ENCODE assay signal across 18 mouse cellular contexts in the genomic region with DNA sequence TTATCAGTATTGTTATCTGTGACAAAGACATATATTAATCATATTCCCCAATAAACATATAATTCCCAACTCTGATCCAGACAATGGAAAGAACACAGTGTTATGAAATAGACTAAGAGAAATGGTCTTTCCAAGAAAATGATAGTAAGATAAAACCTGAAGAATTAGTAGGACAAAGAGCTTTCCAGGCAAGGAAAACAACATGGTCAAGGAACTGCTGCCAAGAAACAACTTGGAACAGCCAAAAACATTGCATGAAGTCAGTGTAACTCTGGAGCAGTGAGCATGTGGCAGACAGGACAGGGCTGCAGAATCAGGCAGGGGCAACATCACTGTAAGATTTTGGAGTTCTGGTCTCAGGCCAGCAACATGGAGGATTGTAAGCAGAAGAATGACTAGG.
DNase-seq lines count a peak whose midpoint lies in the region; ATAC-seq and TF ChIP-seq lines count a peak whose summit lies in the region.
"Had no signal": no experiment of that assay in that cellular context is flagged by ENCODE, and none has a peak within 500 bp of the region (broad histone marks: within the 10 kb centered on the region; RNA-seq: fewer than 3 reads in every experiment).

No protein-coding gene starts in this region.

- no peaks in the 10 kb centered on the region for H3K36me3 ChIP-seq in heart, embryonic 10.5 days
- no peaks in the 10 kb centered on the region for H3K36me3 ChIP-seq in lung, embryonic 14.5 days (ENCODE audit: insufficient read depth)
- no peaks in the 10 kb centered on the region for H3K36me3 ChIP-seq in embryonic facial prominence, embryonic 14.5 days (ENCODE audit: control insufficient read depth, insufficient read depth, low read length)
- no peaks in the 10 kb centered on the region for H3K36me3 ChIP-seq in lung, postnatal 0 days (ENCODE audit: insufficient read depth, low read length)
- H3K36me3 ChIP-seq: stomach, embryonic 15.5 days had no signal

- no peak for ATAC-seq in lung, embryonic 14.5 days (ENCODE audit: insufficient read depth)
- no peak for ATAC-seq in embryonic facial prominence, embryonic 14.5 days (ENCODE audit: low read depth)
- ATAC-seq in lung, postnatal 0 days, result peak; percentile 44
- ATAC-seq: forebrain, embryonic 16.5 days; Patski had no signal

- no peak for TF ChIP-seq POLR2A in lung, adult 2 months (IDR thresholded peaks at IDR 0.05; ENCODE audit: borderline replicate concordance, extremely low read depth, low read depth, low read length)

- no peaks in the 10 kb centered on the region for H3K27me3 ChIP-seq in heart, embryonic 10.5 days (ENCODE audit: insufficient read depth, poor library complexity, severe bottlenecking)
- H3K27me3 ChIP-seq in lung, embryonic 14.5 days (ENCODE audit: insufficient read depth, low read length), result no peaks in the 10 kb centered on the region
- H3K27me3 ChIP-seq in embryonic facial prominence, embryonic 14.5 days (replicated peaks; ENCODE audit: control insufficient read depth, insufficient read depth, low read length), result no peaks in the 10 kb centered on the region
- H3K27me3 ChIP-seq in lung, postnatal 0 days (replicated peaks; ENCODE audit: insufficient read depth, low read length), result no peaks in the 10 kb centered on the region
- H3K27me3 ChIP-seq: Patski; stomach, embryonic 15.5 days had no signal

- no peak overlapping the region for H3K4me3 ChIP-seq in heart, embryonic 10.5 days
- no peak overlapping the region for H3K4me3 ChIP-seq in lung, embryonic 14.5 days (ENCODE audit: low read depth, low read length)
- no peak overlapping the region for H3K4me3 ChIP-seq in lung, adult 2 months (replicated peaks; ENCODE audit: extremely low read depth, low read depth, low read length)
- no peak overlapping the region for H3K4me3 ChIP-seq in embryonic facial prominence, embryonic 14.5 days (ENCODE audit: low read depth, low read length)
- no peak overlapping the region for H3K4me3 ChIP-seq in lung, postnatal 0 days (ENCODE audit: low read depth, low read length)
- H3K4me3 ChIP-seq: stomach, embryonic 15.5 days had no signal

- DNase-seq in heart, adult 11 months, result peak; percentile 86
- DNase-seq in heart, embryonic 10.5 days (ENCODE audit: low spot score), result no peak
- peak; percentile 5 for DNase-seq in lung, embryonic 14.5 days
- no peak for DNase-seq in lung, adult 2 months
- peak; percentile 57 for DNase-seq in embryonic facial prominence, embryonic 14.5 days (ENCODE audit: low spot score)
- peak; percentile 58 for DNase-seq in lung, postnatal 0 days (ENCODE audit: low spot score)
- no peak for DNase-seq in B cell, adult 2 months
- no peak for DNase-seq in layer of hippocampus, adult 9-11 months
- DNase-seq: cerebellum, adult 11 months; kidney, adult 9 months; layer of hippocampus, postnatal 36 days; left cerebral cortex, postnatal 4 days; midbrain, embryonic 14.5 days; thymus, postnatal 14 days had no signal

- H3K9me3 ChIP-seq in heart, embryonic 10.5 days, result no peaks in the 10 kb centered on the region
- no peaks in the 10 kb centered on the region for H3K9me3 ChIP-seq in lung, embryonic 14.5 days (ENCODE audit: low read depth, low read length)
- no peaks in the 10 kb centered on the region for H3K9me3 ChIP-seq in embryonic facial prominence, embryonic 14.5 days (ENCODE audit: control insufficient read depth, low read length)
- no peaks in the 10 kb centered on the region for H3K9me3 ChIP-seq in lung, postnatal 0 days (ENCODE audit: low read length)
- H3K9me3 ChIP-seq: stomach, embryonic 15.5 days had no signal

- TF ChIP-seq CTCF in lung, embryonic 14.5 days (IDR thresholded peaks at IDR 0.05; ENCODE audit: low read depth), result no peak
- no peak for TF ChIP-seq CTCF in lung, adult 2 months (IDR thresholded peaks at IDR 0.05; ENCODE audit: insufficient read depth, low read length)
- no peak for TF ChIP-seq CTCF in lung, postnatal 0 days (IDR thresholded peaks at IDR 0.05)

- no peaks in the 10 kb centered on the region for H3K4me1 ChIP-seq in heart, embryonic 10.5 days
- H3K4me1 ChIP-seq in lung, embryonic 14.5 days (ENCODE audit: insufficient read depth), result no peaks in the 10 kb centered on the region
- no peaks in the 10 kb centered on the region; the same call in 1 of the 2 replicates for H3K4me1 ChIP-seq in lung, adult 2 months (ENCODE audit: control insufficient read depth, insufficient read depth, low read length)
- H3K4me1 ChIP-seq in embryonic facial prominence, embryonic 14.5 days (ENCODE audit: control insufficient read depth, insufficient read depth, low read length), result peaks cover 8% of the 10 kb centered on the region; the same call in 1 of the 2 replicates
- no peaks in the 10 kb centered on the region for H3K4me1 ChIP-seq in lung, postnatal 0 days (ENCODE audit: insufficient read depth, low read depth, low read length)
- H3K4me1 ChIP-seq: stomach, embryonic 15.5 days had no signal

- TF ChIP-seq EP300 in lung, postnatal 0 days (IDR thresholded peaks at IDR 0.05), result peak; percentile 80

- no peak overlapping the region for H3K27ac ChIP-seq in heart, embryonic 10.5 days
- no peak overlapping the region for H3K27ac ChIP-seq in lung, embryonic 14.5 days (ENCODE audit: low read depth)
- peak overlapping the region; percentile 48 for H3K27ac ChIP-seq in embryonic facial prominence, embryonic 14.5 days (replicated peaks; ENCODE audit: low read depth, low read length)
- no peak overlapping the region for H3K27ac ChIP-seq in lung, postnatal 0 days (ENCODE audit: low read length)
- H3K27ac ChIP-seq: liver, embryonic 14.5 days; stomach, embryonic 15.5 days had no signal

- no peak overlapping the region for H3K4me2 ChIP-seq in lung, embryonic 14.5 days
- H3K4me2 ChIP-seq in embryonic facial prominence, embryonic 14.5 days (ENCODE audit: low read depth, low read length), result no peak overlapping the region
- no peak overlapping the region for H3K4me2 ChIP-seq in lung, postnatal 0 days (replicated peaks; ENCODE audit: low read depth, low read length)
- H3K4me2 ChIP-seq: stomach, embryonic 15.5 days had no signal

- no peak overlapping the region for H3K9ac ChIP-seq in lung, embryonic 14.5 days
- no peak overlapping the region for H3K9ac ChIP-seq in embryonic facial prominence, embryonic 14.5 days (ENCODE audit: low read depth, low read length)
- H3K9ac ChIP-seq in lung, postnatal 0 days (replicated peaks; ENCODE audit: low read depth), result no peak overlapping the region
- H3K9ac ChIP-seq: liver, embryonic 14.5 days; stomach, embryonic 15.5 days had no signal

Comparison
In these comparisons a context has a peak if more than half of its experiments do, and no peak if none do; other contexts are left out.
1. DNase-seq: peak in heart, adult 11 months (single experiment), lung, embryonic 14.5 days (single experiment), embryonic facial prominence, embryonic 14.5 days (single experiment) and lung, postnatal 0 days (single experiment); none in heart, embryonic 10.5 days (single experiment), lung, adult 2 months (single experiment), B cell, adult 2 months (0 of 2) and layer of hippocampus, adult 9-11 months (single experiment).